Mouse (Mus musculus) cerebellum, adult 2 months (tissue): Measurements from ENCODE around the gene Src.

Experiments
- CTCF ChIP-seq: fragments of 200-500 bp; IDR thresholded peaks from 2 replicates; pipeline ENCODE4 v1.5.1; 2011; ENCODE audit warnings: low read depth, mild to moderate bottlenecking, control low read depth, low read length, moderate library complexity, borderline replicate concordance; ENCODE audit not compliant: insufficient read depth
- POLR2A ChIP-seq: fragments of 200-500 bp; IDR thresholded peaks from 2 replicates; pipeline ENCODE4 v1.6.1; 2011; ENCODE audit warnings: low read length, control low read depth, borderline replicate concordance; ENCODE audit not compliant: insufficient read depth

GRCm38 (mm10) chr2:157509182-157509581, 90.9 kb downstream of the Src start:
- TF ChIP-seq CTCF: no peak
- TF ChIP-seq POLR2A: no peak
